Mouse (Mus musculus): Measurements from ENCODE around the gene Tmcc1.

DNA sequence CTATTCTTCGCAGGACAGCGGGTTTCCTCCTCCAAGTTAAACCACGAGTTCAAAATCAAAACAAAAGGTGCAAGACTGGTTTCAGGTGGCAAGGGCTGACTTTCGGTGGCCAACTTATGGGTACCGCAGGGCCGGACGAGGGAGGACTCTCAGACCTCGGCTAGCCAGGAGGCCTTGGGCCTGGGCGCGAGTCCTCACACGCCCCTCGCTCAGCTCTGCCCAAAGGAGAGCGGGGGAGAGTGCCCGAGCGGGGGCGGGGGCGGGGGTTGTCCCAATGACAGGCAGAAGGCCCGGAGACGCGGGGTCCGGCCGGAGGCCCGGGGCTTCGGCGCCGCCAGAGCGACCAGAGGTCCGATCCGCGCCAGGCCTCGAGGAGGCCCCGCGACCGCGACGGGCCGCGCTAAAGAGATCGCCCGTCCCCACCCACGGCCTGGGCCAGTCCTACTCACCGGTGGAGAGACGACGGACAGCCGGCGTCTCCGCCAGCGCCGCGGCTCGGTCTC is 426 bp downstream of the Tmcc1 start:
- TF ChIP-seq CTCF (IDR thresholded peaks at IDR 0.05) (no peak), EP300 (IDR thresholded peaks at IDR 0.05) (no peak)

All from lung, postnatal 0 days (tissue).